Mouse (Mus musculus): Measurements from ENCODE around the gene Aldh3b1. TPM values are rescaled to one million over a fixed set of nuclear protein-coding genes. Genes with fewer than 3 reads are reported as not detected.

The Aldh3b1 gene
- polyA plus RNA-seq, 1 experiment from 2014 or later, result 4.9 TPM

- 50% methylated on average over 6 of the region's 6 CpGs for WGBS
- no peaks in the 10 kb centered on the region for H3K36me3 ChIP-seq
- peak overlapping the region; percentile 8; the same call in 1 of the 2 replicates for H3K27ac ChIP-seq (replicated peaks)
- no peaks in the 10 kb centered on the region for H3K9me3 ChIP-seq (replicated peaks)
- no peak overlapping the region for H3K4me3 ChIP-seq (replicated peaks)
- peaks cover 34% of the 10 kb centered on the region for H3K4me1 ChIP-seq
- no peaks in the 10 kb centered on the region for H3K27me3 ChIP-seq
- no peak overlapping the region for H3K9ac ChIP-seq
- no peak for ATAC-seq (ENCODE audit: insufficient number of reproducible peaks, low FRiP score, low TSS enrichment, low read depth)
- no peak overlapping the region for H3K4me2 ChIP-seq (replicated peaks)
Measured at GRCm38 (mm10) chr19:3925859-3926258, 3.7 kb downstream of the Aldh3b1 start.

GRCm38 (mm10) chr19:3924868-3925267, 4.7 kb downstream of the Aldh3b1 start:
- Histone ChIP-seq H3K36me3 (no peaks in the 10 kb centered on the region), H3K4me1 (peaks cover 24% of the 10 kb centered on the region), H3K27me3 (no peaks in the 10 kb centered on the region), H3K27ac (replicated peaks) (0 out of 2 replicates have a peak overlapping the region, but pooled peaks have one; percentile 3), H3K9ac (no peak overlapping the region), H3K9me3 (replicated peaks) (no peaks in the 10 kb centered on the region), H3K4me2 (replicated peaks) (no peak overlapping the region), H3K4me3 (replicated peaks) (no peak overlapping the region)
- no peak for ATAC-seq (ENCODE audit: insufficient number of reproducible peaks, low FRiP score, low TSS enrichment, low read depth)
- 88% methylated on average over 7 of the region's 7 CpGs for WGBS

GRCm38 (mm10) chr19:3924190-3924589, 5.4 kb downstream of the Aldh3b1 start:
- no peak for ATAC-seq (ENCODE audit: insufficient number of reproducible peaks, low FRiP score, low TSS enrichment, low read depth)
- H3K9me3 ChIP-seq (replicated peaks), result no peaks in the 10 kb centered on the region
- WGBS, result 72% methylated on average over 8 of the region's 8 CpGs
- no peak overlapping the region for H3K4me2 ChIP-seq (replicated peaks)
- no peak overlapping the region for H3K4me3 ChIP-seq (replicated peaks)
- H3K9ac ChIP-seq, result no peak overlapping the region
- peaks cover 17% of the 10 kb centered on the region for H3K4me1 ChIP-seq
- peak overlapping the region; percentile 3; the same call in 1 of the 2 replicates for H3K27ac ChIP-seq (replicated peaks)
- H3K27me3 ChIP-seq, result no peaks in the 10 kb centered on the region
- no peaks in the 10 kb centered on the region for H3K36me3 ChIP-seq

GRCm38 (mm10) chr19:3923586-3923985, 6.0 kb downstream of the Aldh3b1 start:
- Histone ChIP-seq H3K4me2 (replicated peaks) (no peak overlapping the region), H3K4me3 (replicated peaks) (no peak overlapping the region), H3K9me3 (replicated peaks) (no peaks in the 10 kb centered on the region), H3K4me1 (peaks cover 13% of the 10 kb centered on the region), H3K27ac (replicated peaks) (peak overlapping the region; percentile 13), H3K9ac (no peak overlapping the region), H3K27me3 (no peaks in the 10 kb centered on the region), H3K36me3 (no peaks in the 10 kb centered on the region)
- peak; percentile 60 for ATAC-seq (ENCODE audit: insufficient number of reproducible peaks, low FRiP score, low TSS enrichment, low read depth)
- WGBS, result 57% methylated on average over 13 of the region's 13 CpGs

GRCm38 (mm10) chr19:3922661-3923371, 6.8 kb downstream of the Aldh3b1 start:
- peaks cover 13% of the 10 kb centered on the region for H3K4me1 ChIP-seq
- no peak overlapping the region for H3K4me2 ChIP-seq (replicated peaks)
- WGBS, result 43% methylated on average over 10 of the region's 10 CpGs
- no peaks in the 10 kb centered on the region for H3K9me3 ChIP-seq (replicated peaks)
- H3K4me3 ChIP-seq (replicated peaks), result no peak overlapping the region
- H3K27ac ChIP-seq (replicated peaks), result peak overlapping the region; percentile 13; the same call in 1 of the 2 replicates
- H3K27me3 ChIP-seq, result no peaks in the 10 kb centered on the region
- no peak overlapping the region for H3K9ac ChIP-seq
- ATAC-seq (ENCODE audit: insufficient number of reproducible peaks, low FRiP score, low TSS enrichment, low read depth), result no peak
- no peaks in the 10 kb centered on the region for H3K36me3 ChIP-seq

- no peak for ATAC-seq (ENCODE audit: insufficient number of reproducible peaks, low FRiP score, low TSS enrichment, low read depth)
- no peaks in the 10 kb centered on the region for H3K36me3 ChIP-seq
- no peak overlapping the region for H3K27ac ChIP-seq (replicated peaks)
- no peaks in the 10 kb centered on the region for H3K27me3 ChIP-seq
- H3K9ac ChIP-seq, result no peak overlapping the region
- no peak overlapping the region for H3K4me2 ChIP-seq (replicated peaks)
- no peaks in the 10 kb centered on the region for H3K9me3 ChIP-seq (replicated peaks)
- H3K4me1 ChIP-seq, result no peaks in the 10 kb centered on the region
- no peak overlapping the region for H3K4me3 ChIP-seq (replicated peaks)
Measured at GRCm38 (mm10) chr19:3919928-3920327, 9.7 kb downstream of the Aldh3b1 start.

- Histone ChIP-seq H3K27ac (replicated peaks) (no peak overlapping the region), H3K4me3 (replicated peaks) (no peak overlapping the region), H3K27me3 (no peaks in the 10 kb centered on the region), H3K9ac (no peak overlapping the region), H3K36me3 (no peaks in the 10 kb centered on the region), H3K4me1 (peaks cover 11% of the 10 kb centered on the region), H3K4me2 (replicated peaks) (no peak overlapping the region), H3K9me3 (replicated peaks) (no peaks in the 10 kb centered on the region)
- no peak for ATAC-seq (ENCODE audit: insufficient number of reproducible peaks, low FRiP score, low TSS enrichment, low read depth)
- 70% methylated on average over 11 of the region's 11 CpGs for WGBS
Measured at GRCm38 (mm10) chr19:3916727-3917126, 12.9 kb downstream of the Aldh3b1 start.

GRCm38 (mm10) chr19:3914535-3914934, 15.1 kb downstream of the Aldh3b1 start:
- Histone ChIP-seq H3K9me3 (replicated peaks) (no peaks in the 10 kb centered on the region), H3K27me3 (no peaks in the 10 kb centered on the region), H3K4me3 (replicated peaks) (no peak overlapping the region), H3K27ac (replicated peaks) (no peak overlapping the region), H3K4me1 (peaks cover 17% of the 10 kb centered on the region), H3K9ac (no peak overlapping the region), H3K4me2 (replicated peaks) (no peak overlapping the region), H3K36me3 (peaks cover 18% of the 10 kb centered on the region)
- WGBS, result 82% methylated on average over 5 of the region's 5 CpGs
- ATAC-seq (ENCODE audit: insufficient number of reproducible peaks, low FRiP score, low TSS enrichment, low read depth), result no peak

- Histone ChIP-seq H3K36me3 (peaks cover 27% of the 10 kb centered on the region), H3K4me3 (replicated peaks) (peak overlapping the region; percentile 79), H3K27me3 (no peaks in the 10 kb centered on the region), H3K27ac (replicated peaks) (no peak overlapping the region), H3K4me1 (peaks cover 17% of the 10 kb centered on the region), H3K9ac (no peak overlapping the region), H3K9me3 (replicated peaks) (no peaks in the 10 kb centered on the region), H3K4me2 (replicated peaks) (peak overlapping the region; percentile 85)
- 85% methylated on average over 8 of the region's 8 CpGs for WGBS
- no peak for ATAC-seq (ENCODE audit: insufficient number of reproducible peaks, low FRiP score, low TSS enrichment, low read depth)
Measured at GRCm38 (mm10) chr19:3913692-3914091, 15.9 kb downstream of the Aldh3b1 start.

GRCm38 (mm10) chr19:3912337-3913204, 17.0 kb downstream of the Aldh3b1 start, which contains the start of gene Ndufs8:
TSS of gene Ndufs8 (minus strand) at chr19:3912774.
- Histone ChIP-seq H3K9me3 (replicated peaks) (no peaks in the 10 kb centered on the region), H3K36me3 (peaks cover 33% of the 10 kb centered on the region), H3K4me1 (peaks cover 23% of the 10 kb centered on the region), H3K27ac (replicated peaks) (peak within 1 kb of the TSS; percentile 79), H3K9ac (peak within 1 kb of the TSS; percentile 50), H3K27me3 (no peaks in the 10 kb centered on the region), H3K4me2 (replicated peaks) (peak within 1 kb of the TSS; percentile 85), H3K4me3 (replicated peaks) (peak within 1 kb of the TSS; percentile 79)
- peak; percentile 97 for ATAC-seq (ENCODE audit: insufficient number of reproducible peaks, low FRiP score, low TSS enrichment, low read depth)
- under 1% methylated on average over 43 of the region's 43 CpGs for WGBS

- Histone ChIP-seq H3K4me3 (replicated peaks) (no peak overlapping the region), H3K27me3 (no peaks in the 10 kb centered on the region), H3K36me3 (peaks cover 33% of the 10 kb centered on the region), H3K4me2 (replicated peaks) (no peak overlapping the region), H3K4me1 (peaks cover 43% of the 10 kb centered on the region), H3K9ac (no peak overlapping the region), H3K27ac (replicated peaks) (no peak overlapping the region), H3K9me3 (replicated peaks) (no peaks in the 10 kb centered on the region)
- no peak for ATAC-seq (ENCODE audit: insufficient number of reproducible peaks, low FRiP score, low TSS enrichment, low read depth)
- 70% methylated on average over 5 of the region's 5 CpGs for WGBS
Measured at GRCm38 (mm10) chr19:3910206-3910605, 19.4 kb downstream of the Aldh3b1 start.
